ENCODE assay signal across 20 mouse cellular contexts in the genomic region with DNA sequence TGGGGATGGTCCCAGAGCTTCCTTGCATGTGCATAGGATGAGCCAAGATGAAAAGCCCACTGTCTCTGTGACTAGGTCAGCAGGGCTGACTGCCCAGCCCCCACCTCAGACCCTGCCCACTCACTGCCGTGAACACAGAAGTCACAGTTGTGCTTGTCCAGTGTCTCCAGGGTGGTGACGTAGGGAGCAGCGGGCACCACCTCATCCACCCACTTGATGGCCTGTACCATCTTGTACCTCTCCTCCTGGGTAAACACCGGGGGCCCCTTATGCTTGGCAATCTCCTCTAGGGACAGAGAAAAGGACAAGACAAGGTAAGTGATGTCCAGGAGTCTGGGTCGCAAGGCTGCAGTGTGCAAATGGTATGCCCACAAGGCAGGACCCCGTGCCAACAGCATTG. TPM values are rescaled to one million over a fixed set of nuclear protein-coding genes. Genes with fewer than 3 reads are reported as not detected.
DNase-seq lines count a peak whose midpoint lies in the region; ATAC-seq and TF ChIP-seq lines count a peak whose summit lies in the region.
"Had no signal": no experiment of that assay in that cellular context is flagged by ENCODE, and none has a peak within 500 bp of the region (broad histone marks: within the 10 kb centered on the region; RNA-seq: fewer than 3 reads in every experiment).

No protein-coding gene starts in this region.

- H3K4me3 ChIP-seq in layer of hippocampus, adult 2 months: no peak overlapping the region
- no peak overlapping the region for H3K4me3 ChIP-seq in liver, embryonic 15.5 days (replicated peaks)
- H3K4me3 ChIP-seq: forebrain, embryonic 15.5 days; heart, embryonic 12.5 days; left cerebral cortex, adult 2 months; limb, embryonic 13.5 days; lung, embryonic 15.5 days had no signal

- H3K9ac ChIP-seq in liver, embryonic 15.5 days: no peak overlapping the region
- H3K9ac ChIP-seq: forebrain, embryonic 15.5 days; limb, embryonic 13.5 days; lung, embryonic 15.5 days had no signal

- DNase-seq in layer of hippocampus, adult 2 months (ENCODE audit: low spot score in 2 of 2): no peak
- DNase-seq in layer of hippocampus, adult 9-11 months: no peak
- DNase-seq in urinary bladder, adult 2 months (ENCODE audit: low spot score): peak; percentile 20
- DNase-seq in urinary bladder, postnatal 25 days (ENCODE audit: low spot score): no peak
- no peak for DNase-seq in left cerebral cortex, adult 8-10 months (ENCODE audit: low spot score in 2 of 2)
- DNase-seq in kidney, adult 18-20 months: no peak
- DNase-seq: cerebellum, postnatal 25 days; right cerebral cortex, postnatal 25 days had no signal

- 82% methylated on average over 6 of the region's 6 CpGs for WGBS in liver, embryonic 15.5 days (ENCODE audit: insufficient replicate concordance)

- no peaks in the 10 kb centered on the region for H3K9me3 ChIP-seq in liver, embryonic 15.5 days (replicated peaks)
- H3K9me3 ChIP-seq: forebrain, embryonic 15.5 days; heart, embryonic 12.5 days; limb, embryonic 13.5 days; lung, embryonic 15.5 days had no signal

- H3K27ac ChIP-seq in layer of hippocampus, adult 2 months: 0 out of 2 replicates have a peak overlapping the region, but pooled peaks have one; percentile 61
- no peak overlapping the region for H3K27ac ChIP-seq in liver, embryonic 15.5 days (replicated peaks)
- H3K27ac ChIP-seq: forebrain, embryonic 15.5 days; kidney, postnatal 0 days; left cerebral cortex, adult 2 months; limb, embryonic 13.5 days; lung, embryonic 15.5 days had no signal

- no peaks in the 10 kb centered on the region for H3K27me3 ChIP-seq in liver, embryonic 15.5 days
- H3K27me3 ChIP-seq: forebrain, embryonic 15.5 days; heart, embryonic 12.5 days; limb, embryonic 13.5 days; lung, embryonic 15.5 days had no signal

- H3K4me2 ChIP-seq in liver, embryonic 15.5 days: peak overlapping the region; percentile 90; the same call in 1 of the 2 replicates
- H3K4me2 ChIP-seq: forebrain, embryonic 15.5 days; heart, embryonic 12.5 days; limb, embryonic 13.5 days; lung, embryonic 15.5 days had no signal

- peaks cover 79% of the 10 kb centered on the region for H3K36me3 ChIP-seq in liver, embryonic 15.5 days (replicated peaks)

- H3K4me1 ChIP-seq in liver, embryonic 15.5 days (replicated peaks): peaks cover 50% of the 10 kb centered on the region

- no peak for TF ChIP-seq CTCF in layer of hippocampus, adult 2 months (conservative IDR thresholded peaks at IDR 0.05)

- ATAC-seq in liver, embryonic 15.5 days (ENCODE audit: insufficient read depth): no peak
- ATAC-seq: forebrain, embryonic 15.5 days; inflammation-experienced regulatory T-cells, adult 6 months; midbrain, embryonic 16.5 days had no signal

RNA-seq across cellular contexts. Expression of gene Pcyt2, which starts 2.6 kb away (rescaled TPM):
- 100 to 1,000 TPM; 128 to 142 TPM for total RNA-seq in layer of hippocampus, adult 2 months (2021)
- polyA plus RNA-seq in urinary bladder, adult 2 months (2012; rRNA removed): 87.2 and 120 TPM in 2 replicates
- 138 and 165 TPM in 2 replicates for polyA plus RNA-seq in liver, embryonic 15.5 days (2015; fragmentation: Nextera tagmentation; extraction: Ambion mirVana)
- 100 to 1,000 TPM; 109 to 140 (median 124) TPM for total RNA-seq in left cerebral cortex, adult 8-10 months (2022)

RNA-seq across cellular contexts. Expression of gene Npb, which starts 6.9 kb away (rescaled TPM):
- total RNA-seq in layer of hippocampus, adult 2 months (2021): 1 to 10 TPM; 1.3 to 1.7 TPM
- polyA plus RNA-seq in urinary bladder, adult 2 months (2012; rRNA removed): 0.40 and 0.62 TPM in 2 replicates
- 14.7 and 15.8 TPM in 2 replicates for polyA plus RNA-seq in liver, embryonic 15.5 days (2015; fragmentation: Nextera tagmentation; extraction: Ambion mirVana)
- 1 to 10 TPM in 2 of 4 experiments, not detected in 2; 1.1 to 1.8 TPM for total RNA-seq in left cerebral cortex, adult 8-10 months (2022)
- total RNA-seq: heart, postnatal 25 days had no signal
- polyA plus RNA-seq: embryonic facial prominence, embryonic 11.5 days; erythroblast, embryonic 14.5 days; midbrain, embryonic 16.5 days had no signal

RNA-seq across cellular contexts. Expression of gene Sirt7, which starts 9.9 kb away (rescaled TPM):
- 10 to 100 TPM; 42.9 to 46.4 TPM for total RNA-seq in layer of hippocampus, adult 2 months (2021)
- polyA plus RNA-seq in urinary bladder, adult 2 months (2012; rRNA removed): 78.6 and 107 TPM in 2 replicates
- polyA plus RNA-seq in liver, embryonic 15.5 days (2015; fragmentation: Nextera tagmentation; extraction: Ambion mirVana): 32.3 and 36.9 TPM in 2 replicates
- total RNA-seq in left cerebral cortex, adult 8-10 months (2022): 10 to 100 TPM; 30.5 to 45.3 (median 34.7) TPM

RNA-seq across cellular contexts. Expression of gene Anapc11, which starts 16.9 kb away (rescaled TPM):
- total RNA-seq in layer of hippocampus, adult 2 months (2021): 10 to 100 TPM; 87.1 to 89.6 TPM
- polyA plus RNA-seq in urinary bladder, adult 2 months (2012; rRNA removed): 112 and 116 TPM in 2 replicates
- polyA plus RNA-seq in liver, embryonic 15.5 days (2015; fragmentation: Nextera tagmentation; extraction: Ambion mirVana): 76.2 and 79.0 TPM in 2 replicates
- 100 to 1,000 TPM in 2 of 4 experiments, 10 to 100 TPM in 2; 98.1 to 101 (median 99.4) TPM for total RNA-seq in left cerebral cortex, adult 8-10 months (2022)

RNA-seq across cellular contexts. Expression of gene Alyref, which starts 17.0 kb away (rescaled TPM):
- total RNA-seq in layer of hippocampus, adult 2 months (2021): 10 to 100 TPM; 58.0 to 66.8 TPM
- polyA plus RNA-seq in urinary bladder, adult 2 months (2012; rRNA removed): 56.2 and 57.6 TPM in 2 replicates
- polyA plus RNA-seq in liver, embryonic 15.5 days (2015; fragmentation: Nextera tagmentation; extraction: Ambion mirVana): 253 and 277 TPM in 2 replicates
- total RNA-seq in left cerebral cortex, adult 8-10 months (2022): 10 to 100 TPM; 47.7 to 64.6 (median 51.9) TPM
